Mouse (Mus musculus): ENCODE results near the gene Gpc5.

Gpc5 gene

GRCm38 (mm10) chr14:115500794-115501193, 408.8 kb downstream of the Gpc5 start:
- no peak for DNase-seq (ENCODE audit: extremely low read depth, low read depth)

GRCm38 (mm10) chr14:115546516-115547282, 454.7 kb downstream of the Gpc5 start:
- no peak for DNase-seq (ENCODE audit: extremely low read depth, low read depth)

GRCm38 (mm10) chr14:115551996-115552395, 460.0 kb downstream of the Gpc5 start:
- no peak for DNase-seq (ENCODE audit: extremely low read depth, low read depth)

GRCm38 (mm10) chr14:115580466-115581255, 488.6 kb downstream of the Gpc5 start:
- DNase-seq (ENCODE audit: extremely low read depth, low read depth): no peak

- DNase-seq (ENCODE audit: extremely low read depth, low read depth): no peak
Measured at GRCm38 (mm10) chr14:115581256-115581633, 489.2 kb downstream of the Gpc5 start.

- no peak for DNase-seq (ENCODE audit: extremely low read depth, low read depth)
Measured at GRCm38 (mm10) chr14:115600259-115601029, 508.4 kb downstream of the Gpc5 start.

- DNase-seq (ENCODE audit: extremely low read depth, low read depth): peak; percentile 51
Measured at GRCm38 (mm10) chr14:115614154-115614553, 522.1 kb downstream of the Gpc5 start.

- no peak for DNase-seq (ENCODE audit: extremely low read depth, low read depth)
Measured at GRCm38 (mm10) chr14:115616305-115616704, 524.3 kb downstream of the Gpc5 start.

GRCm38 (mm10) chr14:115616846-115617245, 524.8 kb downstream of the Gpc5 start:
- no peak for DNase-seq (ENCODE audit: extremely low read depth, low read depth)

- no peak for DNase-seq (ENCODE audit: extremely low read depth, low read depth)
Measured at GRCm38 (mm10) chr14:115620473-115620872, 528.5 kb downstream of the Gpc5 start.

GRCm38 (mm10) chr14:115631160-115631898, 539.3 kb downstream of the Gpc5 start:
- no peak for DNase-seq (ENCODE audit: extremely low read depth, low read depth)

- DNase-seq (ENCODE audit: extremely low read depth, low read depth): no peak
Measured at GRCm38 (mm10) chr14:115633311-115633710, 541.3 kb downstream of the Gpc5 start.

GRCm38 (mm10) chr14:115679875-115680274, 587.9 kb downstream of the Gpc5 start:
- no peak for DNase-seq (ENCODE audit: extremely low read depth, low read depth)

GRCm38 (mm10) chr14:115746013-115746412, 654.0 kb downstream of the Gpc5 start:
- DNase-seq (ENCODE audit: extremely low read depth, low read depth): no peak

- DNase-seq (ENCODE audit: extremely low read depth, low read depth): no peak
Measured at GRCm38 (mm10) chr14:115760241-115760640, 668.2 kb downstream of the Gpc5 start.

- DNase-seq (ENCODE audit: extremely low read depth, low read depth): no peak
Measured at GRCm38 (mm10) chr14:115779382-115780177, 687.6 kb downstream of the Gpc5 start.

- no peak for DNase-seq (ENCODE audit: extremely low read depth, low read depth)
Measured at GRCm38 (mm10) chr14:115804751-115805150, 712.7 kb downstream of the Gpc5 start.

- DNase-seq (ENCODE audit: extremely low read depth, low read depth): peak; percentile 11
Measured at GRCm38 (mm10) chr14:115819021-115819420, 727.0 kb downstream of the Gpc5 start.

- DNase-seq (ENCODE audit: extremely low read depth, low read depth): no peak
Measured at GRCm38 (mm10) chr14:115821657-115822056, 729.6 kb downstream of the Gpc5 start.

- DNase-seq (ENCODE audit: extremely low read depth, low read depth): no peak
Measured at GRCm38 (mm10) chr14:115830485-115830884, 738.5 kb downstream of the Gpc5 start.
